Mouse (Mus musculus): ENCODE measurements around the gene Insr. TPM values are rescaled to one million over a fixed set of nuclear protein-coding genes. Genes with fewer than 3 reads are reported as not detected.

Gene Insr
- polyA plus RNA-seq (2012; rRNA removed), result 4.2 and 4.8 TPM in 2 replicates

DNA sequence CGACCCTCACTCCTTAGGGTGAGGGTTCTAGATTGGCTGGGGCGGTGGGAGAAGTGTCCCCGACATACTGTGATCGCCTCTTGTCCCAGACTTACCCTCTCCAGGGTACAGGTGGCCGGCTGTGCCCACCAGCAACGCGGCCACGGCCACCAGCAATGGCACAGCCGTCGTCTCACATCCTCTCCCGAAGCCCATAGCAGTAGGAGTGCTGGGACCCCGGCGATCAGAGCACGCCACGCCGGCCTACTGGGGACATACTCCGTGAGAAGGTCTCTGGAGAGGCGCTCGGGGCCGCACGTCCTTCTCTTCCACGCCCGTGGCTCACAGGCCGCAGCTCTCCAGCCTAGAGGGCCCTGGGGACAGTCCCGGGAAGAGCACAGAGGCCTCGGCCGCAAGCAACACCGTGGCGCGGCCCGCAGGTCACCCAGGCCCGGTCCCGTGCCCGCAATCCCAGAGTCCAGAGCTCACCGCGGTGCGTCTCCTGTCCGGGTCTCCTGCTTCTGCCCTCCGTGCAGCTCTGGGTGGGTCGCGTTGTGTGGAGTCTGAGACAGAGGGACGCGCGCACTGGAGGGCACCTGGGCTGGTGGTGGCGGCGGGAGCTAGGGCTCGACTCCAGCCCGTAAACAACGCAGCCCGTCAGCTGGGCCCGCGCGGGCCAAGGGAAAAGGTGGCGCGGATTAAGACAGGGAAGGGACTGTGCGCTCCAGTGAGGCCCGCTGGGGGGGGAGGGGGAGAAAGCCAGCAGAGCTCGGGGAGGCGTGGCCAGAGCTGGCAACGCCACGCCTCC, at the start of gene Insr:
Gene Insr (minus strand): TSS at position 684 of the 787 bp plus-strand sequence.

Other genes starting within 250 kb of the Insr start
- gene A430078G23Rik, start 73.8 kb upstream of the Insr start, polyA plus RNA-seq (2012; rRNA removed), result 0.23 and 0.39 TPM in 2 replicates
- 3.1 and 3.4 TPM in 2 replicates for gene Arhgef18, start 113.4 kb upstream of the Insr start, polyA plus RNA-seq (2012; rRNA removed)
- 2.6 and 2.8 TPM in 2 replicates for gene Pex11g, start 188.1 kb upstream of the Insr start, polyA plus RNA-seq (2012; rRNA removed)
- 0.02 TPM in 1 of 2 replicates, not detected in the other for gene Tex45, start 191.2 kb upstream of the Insr start, polyA plus RNA-seq (2012; rRNA removed)
- 4.3 and 4.4 TPM in 2 replicates for gene Zfp358, start 213.5 kb upstream of the Insr start, polyA plus RNA-seq (2012; rRNA removed)
- gene Mcoln1, start 220.8 kb upstream of the Insr start, polyA plus RNA-seq (2012; rRNA removed), result 23.0 and 25.9 TPM in 2 replicates
- 12.1 and 13.4 TPM in 2 replicates for gene Pnpla6, start 235.8 kb upstream of the Insr start, polyA plus RNA-seq (2012; rRNA removed)